Mouse (Mus musculus): ENCODE results near the gene Cga. TPM values are rescaled to one million over a fixed set of nuclear protein-coding genes. Genes with fewer than 3 reads are reported as not detected.

Gene Cga
- polyA plus RNA-seq, 1 experiment from 2014 or later = 0.30 TPM

Other genes with a start within 250 kb of the Cga start
- 63.4 and 68.0 TPM in 2 replicates for gene Slc35a1, start 206.3 kb upstream of the Cga start, polyA plus RNA-seq (2016; fragmentation: Nextera tagmentation; extraction: Ambion mirVana)
- 0.46 and 0.73 TPM in 2 replicates for gene Cfap206, start 163.6 kb upstream of the Cga start, polyA plus RNA-seq (2016; fragmentation: Nextera tagmentation; extraction: Ambion mirVana)
- gene Gm136, start 137.5 kb upstream of the Cga start, polyA plus RNA-seq (2016; fragmentation: Nextera tagmentation; extraction: Ambion mirVana) = not detected in 2 replicates
- 38.8 and 41.5 TPM in 2 replicates for gene Smim8, start 115.4 kb upstream of the Cga start, polyA plus RNA-seq (2016; fragmentation: Nextera tagmentation; extraction: Ambion mirVana)
- 22.1 and 26.5 TPM in 2 replicates for gene Zfp292, start 10.8 kb upstream of the Cga start, polyA plus RNA-seq (2016; fragmentation: Nextera tagmentation; extraction: Ambion mirVana)

Data from midbrain, embryonic 10.5 days (tissue).